Mouse (Mus musculus): ENCODE data around the gene Dlg2. TPM values are rescaled to one million over a fixed set of nuclear protein-coding genes. Genes with fewer than 3 reads are reported as not detected.

Dlg2 gene
- polyA plus RNA-seq, 1 experiment from 2014 or later, result 3.8 TPM

DNA sequence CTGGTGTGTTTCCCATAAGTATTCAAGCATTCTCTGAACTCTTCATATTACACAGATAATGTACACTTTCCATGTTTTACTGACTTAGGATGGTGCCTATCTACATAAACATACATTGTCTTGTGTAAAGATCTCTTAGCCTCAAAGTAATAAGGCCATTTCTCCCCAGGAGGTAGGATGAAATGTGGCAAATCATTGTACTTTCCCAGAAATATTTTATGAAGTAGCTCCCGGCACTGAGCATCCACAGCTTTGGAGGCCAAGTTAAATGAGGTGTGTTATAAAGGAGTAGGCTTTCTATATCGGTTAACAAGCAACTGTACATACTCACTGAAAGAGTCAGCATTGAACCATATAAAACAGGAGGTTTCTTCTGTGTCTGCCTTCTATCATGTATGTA, 1960.7 kb downstream of the Dlg2 start:
- Histone ChIP-seq H3K9me3 (no peaks in the 10 kb centered on the region), H3K4me1 (no peaks in the 10 kb centered on the region), H3K27ac (no peak overlapping the region), H3K36me3 (no peaks in the 10 kb centered on the region), H3K4me3 (no peak overlapping the region), H3K27me3 (ENCODE audit: insufficient read depth, poor library complexity, severe bottlenecking) (no peaks in the 10 kb centered on the region)
- no peak for DNase-seq (ENCODE audit: low spot score)
- WGBS, result 80% methylated on average over 2 of the region's 2 CpGs

DNA sequence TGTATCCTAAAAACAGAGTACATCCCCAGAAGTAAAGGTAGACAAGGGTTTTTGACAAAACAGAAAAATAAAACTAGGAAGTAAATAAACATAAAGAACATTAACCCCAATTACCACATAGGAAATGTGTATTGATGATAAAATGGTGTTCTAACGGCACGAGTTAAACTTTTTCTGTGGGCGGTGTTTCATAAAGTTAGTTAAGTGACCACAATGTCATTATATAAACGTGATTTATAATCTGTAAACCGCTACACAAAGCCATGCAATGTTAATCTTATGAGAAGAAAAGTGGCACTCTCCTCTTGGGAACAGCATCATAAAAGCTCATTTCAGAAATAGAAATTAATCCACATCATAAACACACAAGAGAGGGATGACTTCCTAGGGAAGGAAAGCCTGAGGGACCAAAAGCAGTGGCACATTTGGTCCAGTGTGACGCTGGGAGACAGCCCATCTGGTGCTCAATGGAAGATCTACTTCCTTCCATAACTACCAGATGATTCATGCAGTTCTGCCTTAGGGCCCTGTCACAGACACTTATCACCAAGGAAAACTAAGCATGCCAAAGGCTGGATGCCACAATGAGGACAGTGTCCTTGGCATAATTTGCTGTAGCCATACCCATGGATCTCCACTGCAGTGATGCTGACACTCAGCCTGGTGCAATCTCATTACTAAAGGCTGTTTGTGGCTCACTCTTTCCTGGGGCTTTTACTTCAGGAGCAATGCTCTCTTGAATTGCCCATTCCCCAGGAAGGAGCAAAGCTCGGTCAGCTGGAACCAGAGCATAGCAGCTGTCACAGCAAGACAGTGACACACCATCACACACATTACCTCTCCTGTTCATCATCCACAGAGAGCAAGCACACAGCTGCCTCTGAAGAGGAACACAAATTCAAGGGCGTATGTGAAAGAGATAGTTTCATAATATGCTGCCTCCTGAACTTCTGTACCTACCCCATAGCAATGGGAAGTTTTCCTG, 1963.3 kb downstream of the Dlg2 start:
- Histone ChIP-seq H3K4me3 (no peak overlapping the region), H3K27ac (no peak overlapping the region), H3K9me3 (no peaks in the 10 kb centered on the region), H3K36me3 (no peaks in the 10 kb centered on the region), H3K27me3 (ENCODE audit: insufficient read depth, poor library complexity, severe bottlenecking) (no peaks in the 10 kb centered on the region), H3K4me1 (no peaks in the 10 kb centered on the region)
- WGBS, result 83% methylated on average over 8 of the region's 8 CpGs
- DNase-seq (ENCODE audit: low spot score), result no peak

DNA sequence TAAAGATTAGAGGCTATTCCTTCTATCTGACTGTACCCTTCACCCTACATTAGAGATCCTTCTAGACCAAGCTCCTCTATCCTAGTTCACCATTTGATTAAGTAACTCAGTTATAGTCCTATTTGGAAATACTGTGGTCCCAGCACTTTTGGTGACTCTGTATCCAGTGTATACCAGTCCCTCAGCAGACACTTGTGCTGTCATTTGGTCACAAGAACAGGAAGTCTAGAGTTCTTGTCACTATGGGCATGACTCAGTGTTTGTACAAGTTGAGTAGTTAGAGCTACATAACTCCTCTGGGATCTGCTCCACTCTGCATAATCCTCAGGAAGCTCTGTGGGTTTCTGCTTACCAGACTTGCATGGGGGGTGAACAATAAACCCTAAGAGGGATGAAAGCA, 1965.1 kb downstream of the Dlg2 start:
- Histone ChIP-seq H3K36me3 (no peaks in the 10 kb centered on the region), H3K27ac (no peak overlapping the region), H3K27me3 (ENCODE audit: insufficient read depth, poor library complexity, severe bottlenecking) (no peaks in the 10 kb centered on the region), H3K4me1 (no peaks in the 10 kb centered on the region), H3K4me3 (no peak overlapping the region), H3K9me3 (no peaks in the 10 kb centered on the region)
- DNase-seq (ENCODE audit: low spot score), result no peak

DNA sequence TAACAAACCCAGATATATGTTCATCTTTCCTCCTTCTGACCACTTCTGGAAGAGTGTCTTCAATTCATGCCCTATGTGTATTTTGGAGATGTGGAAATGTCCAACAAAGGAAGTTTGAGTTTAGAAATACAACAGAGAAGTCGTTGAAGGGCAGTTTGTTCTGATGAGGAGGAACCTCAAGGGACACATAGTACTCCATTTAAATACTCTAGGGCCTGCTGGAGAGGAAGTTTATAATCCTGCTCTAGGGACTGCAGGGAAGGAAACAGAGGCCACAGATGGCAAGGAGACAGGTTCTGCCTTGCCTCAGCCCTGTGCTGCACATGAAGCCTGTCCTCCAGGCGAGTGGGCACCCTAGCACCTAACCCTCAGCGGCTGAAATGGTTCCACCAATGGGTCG, 1965.6 kb downstream of the Dlg2 start:
- Histone ChIP-seq H3K9me3 (no peaks in the 10 kb centered on the region), H3K27ac (no peak overlapping the region), H3K4me3 (no peak overlapping the region), H3K36me3 (no peaks in the 10 kb centered on the region), H3K27me3 (ENCODE audit: insufficient read depth, poor library complexity, severe bottlenecking) (no peaks in the 10 kb centered on the region), H3K4me1 (no peaks in the 10 kb centered on the region)
- no peak for DNase-seq (ENCODE audit: low spot score)
- 80% methylated on average over 4 of the region's 4 CpGs for WGBS

DNA sequence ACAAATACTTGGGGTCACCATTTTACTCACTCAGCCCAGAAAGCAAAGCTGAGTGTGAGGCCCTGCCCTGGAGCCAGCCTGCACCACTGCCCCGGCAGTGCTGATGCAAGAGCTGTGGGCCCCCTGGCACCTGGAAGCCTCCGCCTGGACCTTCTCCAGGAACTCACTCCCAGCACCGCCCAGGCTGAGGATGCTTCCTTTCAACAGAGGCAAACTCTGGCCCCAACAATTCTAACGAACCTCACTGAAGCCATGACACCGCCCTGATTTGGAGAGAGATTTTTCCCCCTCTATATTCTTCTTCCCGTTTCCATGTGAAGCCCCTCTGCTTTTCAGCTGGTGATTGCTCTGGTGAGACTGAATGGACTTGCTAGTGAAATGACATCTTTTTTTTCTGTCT, 1971.5 kb downstream of the Dlg2 start:
- H3K9me3 ChIP-seq, result no peaks in the 10 kb centered on the region
- H3K27me3 ChIP-seq (ENCODE audit: insufficient read depth, poor library complexity, severe bottlenecking), result no peaks in the 10 kb centered on the region
- H3K4me1 ChIP-seq, result no peaks in the 10 kb centered on the region
- H3K36me3 ChIP-seq, result no peaks in the 10 kb centered on the region
- no peak for DNase-seq (ENCODE audit: low spot score)
- H3K27ac ChIP-seq, result no peak overlapping the region
- WGBS, result 62% methylated on average over 6 of the region's 6 CpGs
- H3K4me3 ChIP-seq, result no peak overlapping the region

DNA sequence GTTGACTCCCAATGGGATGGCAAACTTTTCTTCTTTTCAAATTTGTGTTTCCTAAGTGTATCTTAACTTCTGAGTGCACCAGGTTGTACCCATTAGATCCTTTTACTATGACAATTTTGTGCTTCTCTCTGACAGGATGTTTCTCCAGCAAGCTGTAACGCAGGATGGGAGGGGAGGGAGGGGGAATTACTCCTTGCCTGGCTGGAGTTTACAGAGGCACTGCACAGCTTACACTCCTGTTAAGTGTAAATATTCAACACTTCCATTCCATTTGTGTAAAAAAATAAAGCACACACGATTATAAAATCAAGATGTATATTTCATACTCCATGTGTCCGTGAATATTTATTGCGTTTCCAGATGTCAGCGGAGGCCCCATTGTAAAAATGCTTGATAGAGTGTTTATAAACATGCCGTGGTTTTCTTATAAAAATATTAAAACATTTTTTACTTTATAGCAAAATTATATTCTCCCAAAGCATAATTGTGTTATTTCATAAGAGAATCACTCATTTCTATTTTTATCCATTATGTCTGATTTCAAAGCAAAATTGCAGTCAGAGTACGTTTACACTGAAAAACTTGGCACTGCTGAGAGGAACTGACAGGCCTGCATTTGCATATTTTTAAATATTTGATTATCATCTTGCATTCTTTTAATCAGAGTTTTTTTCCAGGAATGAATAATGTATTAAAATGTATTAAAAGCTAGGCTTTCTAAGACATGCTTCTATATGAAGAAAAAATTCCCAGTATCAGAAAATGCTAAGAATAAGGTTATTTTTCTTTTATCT, 1972.5 kb downstream of the Dlg2 start:
- Histone ChIP-seq H3K4me1 (no peaks in the 10 kb centered on the region), H3K36me3 (no peaks in the 10 kb centered on the region), H3K27me3 (ENCODE audit: insufficient read depth, poor library complexity, severe bottlenecking) (no peaks in the 10 kb centered on the region), H3K27ac (no peak overlapping the region), H3K9me3 (no peaks in the 10 kb centered on the region), H3K4me3 (no peak overlapping the region)
- WGBS, result 81% methylated on average over 7 of the region's 7 CpGs
- DNase-seq (ENCODE audit: low spot score), result no peak

DNA sequence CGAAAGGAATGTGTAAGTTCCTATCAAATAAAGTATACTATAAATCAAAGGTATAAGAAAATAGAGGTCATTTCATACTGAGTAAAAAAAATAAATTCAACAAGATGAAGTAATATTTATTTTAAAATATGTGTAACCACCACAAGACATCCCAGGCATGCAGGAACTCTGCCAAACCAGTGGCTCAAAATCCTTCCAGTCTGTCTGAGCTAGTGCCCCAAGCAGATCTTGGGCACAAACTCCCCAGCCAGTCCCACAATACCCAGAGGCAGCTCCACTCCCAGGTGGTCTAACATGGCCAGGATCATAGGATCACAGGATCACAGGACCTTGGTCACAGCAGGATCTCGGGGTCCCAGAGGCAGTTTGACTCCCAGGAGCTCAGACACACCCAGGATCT, 1977.7 kb downstream of the Dlg2 start:
- H3K27ac ChIP-seq, result no peak overlapping the region
- no peaks in the 10 kb centered on the region for H3K27me3 ChIP-seq (ENCODE audit: insufficient read depth, poor library complexity, severe bottlenecking)
- H3K4me1 ChIP-seq, result peaks cover 17% of the 10 kb centered on the region
- no peaks in the 10 kb centered on the region for H3K36me3 ChIP-seq
- WGBS, result 60% methylated on average over 2 of the region's 2 CpGs
- DNase-seq (ENCODE audit: low spot score), result no peak
- H3K4me3 ChIP-seq, result no peak overlapping the region
- H3K9me3 ChIP-seq, result no peaks in the 10 kb centered on the region

DNA sequence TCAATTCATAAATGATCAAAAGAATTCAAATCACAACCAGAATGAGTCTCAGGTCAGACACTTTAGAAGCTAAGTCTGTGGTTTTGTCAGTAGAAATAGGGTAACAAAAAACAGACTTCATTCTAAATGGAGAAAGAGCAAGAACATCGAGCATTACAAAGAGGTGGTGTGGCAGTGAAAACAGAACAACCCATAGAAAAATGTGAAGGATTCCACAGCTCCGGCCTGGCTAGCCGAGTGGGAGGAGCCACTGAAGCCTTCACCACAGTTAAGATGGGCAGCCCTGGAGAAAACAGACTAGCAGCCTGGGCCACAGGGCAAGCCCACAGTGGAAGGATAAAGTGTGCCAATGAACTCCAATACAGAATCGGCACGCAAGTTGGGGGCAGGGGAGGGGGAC, 1979.5 kb downstream of the Dlg2 start:
- Histone ChIP-seq H3K27ac (no peak overlapping the region), H3K27me3 (ENCODE audit: insufficient read depth, poor library complexity, severe bottlenecking) (no peaks in the 10 kb centered on the region), H3K36me3 (no peaks in the 10 kb centered on the region), H3K4me3 (no peak overlapping the region), H3K4me1 (peaks cover 17% of the 10 kb centered on the region), H3K9me3 (no peaks in the 10 kb centered on the region)
- 39% methylated on average over 5 of the region's 5 CpGs for WGBS
- DNase-seq (ENCODE audit: low spot score), result no peak

DNA sequence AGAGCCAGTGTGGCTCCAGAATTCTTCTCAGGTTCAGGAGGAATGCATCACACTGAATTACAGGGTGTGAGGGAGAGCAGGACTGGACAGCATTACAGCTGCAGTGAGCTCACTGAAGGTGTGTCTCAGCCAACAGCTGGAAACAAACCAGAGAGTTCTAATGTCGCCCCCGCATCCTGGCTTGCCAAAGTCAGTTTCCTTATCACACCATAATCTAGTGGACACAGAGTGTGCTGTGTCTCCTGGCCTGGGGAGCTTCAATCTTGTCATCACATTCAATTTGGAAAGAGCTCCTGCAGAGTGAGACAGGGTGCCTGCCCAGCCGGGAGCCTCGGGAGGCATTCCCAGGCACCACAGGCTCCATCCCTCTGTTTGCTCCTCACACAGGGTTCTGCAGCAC, 1981.3 kb downstream of the Dlg2 start:
- no peaks in the 10 kb centered on the region for H3K36me3 ChIP-seq
- H3K27ac ChIP-seq, result no peak overlapping the region
- H3K27me3 ChIP-seq (ENCODE audit: insufficient read depth, poor library complexity, severe bottlenecking), result no peaks in the 10 kb centered on the region
- H3K9me3 ChIP-seq, result no peaks in the 10 kb centered on the region
- 3% methylated on average over 4 of the region's 4 CpGs for WGBS
- no peak overlapping the region for H3K4me3 ChIP-seq
- H3K4me1 ChIP-seq, result peaks cover 17% of the 10 kb centered on the region
- peak; percentile 87 for DNase-seq (ENCODE audit: low spot score)

DNA sequence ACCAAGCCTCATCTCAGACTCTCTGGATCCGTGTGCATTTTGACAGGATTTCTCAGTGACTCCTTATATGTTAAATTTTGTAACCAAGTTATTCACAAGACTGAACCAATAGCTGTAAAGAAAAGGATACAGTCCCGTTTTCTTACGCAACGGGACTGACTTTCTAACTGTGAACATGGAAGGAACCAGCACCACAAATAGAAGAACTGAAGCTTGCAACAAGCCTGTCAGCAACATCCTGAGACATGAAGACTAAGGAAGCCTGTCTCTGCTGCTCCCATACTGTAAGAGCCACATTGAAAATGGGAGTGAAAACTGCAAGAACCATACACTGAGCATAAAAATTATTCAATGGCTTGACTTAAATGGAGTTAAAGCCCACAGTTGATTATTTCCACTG, 1981.8 kb downstream of the Dlg2 start:
- H3K27me3 ChIP-seq (ENCODE audit: insufficient read depth, poor library complexity, severe bottlenecking), result no peaks in the 10 kb centered on the region
- H3K9me3 ChIP-seq, result no peaks in the 10 kb centered on the region
- DNase-seq (ENCODE audit: low spot score), result no peak
- H3K4me3 ChIP-seq, result no peak overlapping the region
- peaks cover 17% of the 10 kb centered on the region for H3K4me1 ChIP-seq
- H3K27ac ChIP-seq, result no peak overlapping the region
- no peaks in the 10 kb centered on the region for H3K36me3 ChIP-seq
- 58% methylated on average over 4 of the region's 4 CpGs for WGBS

DNA sequence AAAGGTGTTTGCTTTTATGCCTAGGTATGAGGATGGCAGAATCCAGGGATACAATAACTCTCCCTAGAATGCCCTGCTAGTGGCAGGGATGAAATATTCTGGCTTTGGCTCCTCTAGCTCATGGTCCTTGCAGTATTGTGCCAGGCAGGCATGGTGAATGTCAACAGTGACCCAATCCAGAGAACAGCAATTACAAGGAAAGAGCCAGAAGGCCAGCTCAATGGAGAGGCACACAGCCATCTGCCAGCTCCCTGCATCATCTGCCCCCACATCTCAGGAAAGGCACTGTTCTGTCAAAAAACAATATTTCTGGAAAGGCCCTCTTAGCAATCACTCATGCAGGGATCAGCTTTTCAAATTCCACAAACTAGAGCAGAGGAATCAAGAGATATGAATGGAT, 1984.1 kb downstream of the Dlg2 start:
- H3K27ac ChIP-seq, result no peak overlapping the region
- H3K9me3 ChIP-seq, result no peaks in the 10 kb centered on the region
- no peaks in the 10 kb centered on the region for H3K27me3 ChIP-seq (ENCODE audit: insufficient read depth, poor library complexity, severe bottlenecking)
- DNase-seq (ENCODE audit: low spot score), result no peak
- H3K36me3 ChIP-seq, result no peaks in the 10 kb centered on the region
- peaks cover 17% of the 10 kb centered on the region for H3K4me1 ChIP-seq
- no peak overlapping the region for H3K4me3 ChIP-seq

DNA sequence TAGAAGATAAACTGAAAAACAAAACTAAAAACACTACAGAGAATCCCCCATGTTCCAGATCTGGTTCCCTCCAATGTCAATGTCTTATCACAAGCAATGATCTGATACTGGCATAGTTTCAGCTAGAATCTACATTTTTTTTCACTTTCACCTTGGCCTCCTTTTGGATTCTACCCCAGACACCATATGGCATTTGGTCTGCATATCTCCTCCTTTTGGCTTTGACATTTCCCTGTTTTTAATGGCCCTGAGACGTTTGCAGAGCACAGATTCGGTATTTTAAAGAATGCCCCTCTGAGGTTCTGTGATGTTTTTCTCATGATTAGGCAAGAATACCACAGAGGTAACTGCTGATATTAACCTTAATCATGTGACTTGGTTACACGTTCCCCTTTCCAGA, 1984.8 kb downstream of the Dlg2 start:
- 61% methylated on average over 3 of the region's 3 CpGs for WGBS
- H3K27me3 ChIP-seq (ENCODE audit: insufficient read depth, poor library complexity, severe bottlenecking), result no peaks in the 10 kb centered on the region
- no peak for DNase-seq (ENCODE audit: low spot score)

DNA sequence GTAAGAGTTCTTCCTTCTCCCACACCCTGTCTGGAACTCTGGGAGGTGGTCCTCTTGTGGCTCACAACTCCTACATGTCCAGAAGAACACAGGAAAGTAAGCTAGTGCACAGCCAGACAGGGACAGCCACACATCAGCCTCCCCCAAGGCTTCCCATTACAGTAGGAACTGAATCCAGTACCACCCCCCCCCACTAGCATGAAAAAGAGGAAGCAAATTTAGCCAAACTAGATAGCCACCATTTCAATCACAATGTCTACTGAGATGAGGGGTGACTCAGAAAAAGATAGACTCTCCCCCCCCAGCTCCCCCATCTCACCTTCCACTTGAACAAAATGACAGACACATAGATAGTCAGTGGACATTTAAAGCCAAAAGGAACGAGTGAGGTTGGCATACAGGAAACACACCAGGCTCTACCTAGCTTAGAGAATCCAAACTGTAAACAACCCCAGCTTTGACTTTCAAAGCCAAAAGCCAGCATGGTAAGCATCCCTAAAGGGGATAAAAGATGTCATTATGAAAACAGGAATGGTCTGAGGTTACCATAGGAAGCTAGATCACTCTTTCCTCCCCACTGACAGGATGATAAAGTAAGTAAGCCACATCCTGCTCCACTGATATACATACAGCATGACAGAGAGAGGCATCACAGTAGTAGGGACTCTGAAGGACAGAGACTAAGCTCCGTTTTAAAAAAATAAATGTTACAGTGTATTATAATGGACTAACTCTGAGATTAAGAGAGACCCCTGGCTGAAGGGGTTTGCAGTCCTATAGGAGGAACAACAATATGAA, 1986.8 kb downstream of the Dlg2 start:
- Histone ChIP-seq H3K27ac (no peak overlapping the region), H3K9me3 (no peaks in the 10 kb centered on the region), H3K4me1 (peaks cover 2% of the 10 kb centered on the region; the same call in 1 of the 2 replicates), H3K4me3 (no peak overlapping the region), H3K27me3 (ENCODE audit: insufficient read depth, poor library complexity, severe bottlenecking) (no peaks in the 10 kb centered on the region), H3K36me3 (no peaks in the 10 kb centered on the region)
- WGBS, result 33% methylated on average over 2 of the region's 2 CpGs
- no peak for DNase-seq (ENCODE audit: low spot score)

More for the DNA sequence above, 1984.8 kb downstream of the Dlg2 start:
- Histone ChIP-seq H3K4me1 (peaks cover 17% of the 10 kb centered on the region), H3K36me3 (no peaks in the 10 kb centered on the region), H3K4me3 (no peak overlapping the region), H3K27ac (no peak overlapping the region), H3K9me3 (no peaks in the 10 kb centered on the region)
